30 mouse cellular contexts compared by ENCODE assay signal in the genomic region with DNA sequence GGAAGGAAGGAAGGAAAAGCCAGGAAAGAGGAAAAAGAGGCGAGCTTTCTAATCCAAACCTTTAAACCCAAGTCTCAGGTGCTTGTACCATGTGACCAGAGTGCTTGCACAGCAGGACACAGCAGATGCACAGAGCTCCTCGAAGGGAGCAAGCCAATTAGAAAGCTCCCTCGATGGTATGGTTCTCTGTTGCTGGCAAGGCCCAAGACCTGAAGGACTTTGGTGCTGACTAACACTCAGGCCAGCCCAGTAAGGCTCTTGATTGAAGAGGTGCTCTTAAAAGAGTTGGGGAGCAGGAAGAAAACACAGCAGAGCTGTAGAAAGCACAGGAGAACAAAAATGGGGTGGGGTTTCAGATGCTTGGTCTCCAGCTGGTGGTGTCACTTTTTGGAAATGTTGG. TPM values are rescaled to one million over a fixed set of nuclear protein-coding genes. Genes with fewer than 3 reads are reported as not detected.
"Had no signal": no experiment of that assay in that cellular context is flagged by ENCODE, and none has a peak within 500 bp of the region (broad histone marks: within the 10 kb centered on the region; RNA-seq: fewer than 3 reads in every experiment).

No protein-coding gene starts in this region.

- H3K27ac ChIP-seq: kidney, postnatal 0 days; layer of hippocampus, adult 2 months; limb, embryonic 10.5 days; limb, embryonic 13.5 days; liver, embryonic 13.5 days; lung, embryonic 15.5 days; midbrain, embryonic 10.5 days; midbrain, embryonic 13.5 days; neural tube, embryonic 12.5 days; stomach, postnatal 0 days had no signal

- ATAC-seq: inflammation-experienced regulatory T-cells, adult 6 months; intestine, embryonic 16.5 days; midbrain, embryonic 13.5 days; midbrain, embryonic 16.5 days had no signal

- H3K36me3 ChIP-seq: limb, embryonic 10.5 days; limb, embryonic 13.5 days; liver, embryonic 13.5 days; lung, embryonic 15.5 days; midbrain, embryonic 10.5 days; midbrain, embryonic 13.5 days; neural tube, embryonic 12.5 days had no signal

- H3K9ac ChIP-seq: limb, embryonic 13.5 days; liver, embryonic 13.5 days; lung, embryonic 15.5 days; midbrain, embryonic 13.5 days; neural tube, embryonic 12.5 days had no signal

- H3K4me2 ChIP-seq: limb, embryonic 13.5 days; liver, embryonic 13.5 days; lung, embryonic 15.5 days; midbrain, embryonic 13.5 days; neural tube, embryonic 12.5 days had no signal

- H3K27me3 ChIP-seq: limb, embryonic 13.5 days; liver, embryonic 13.5 days; lung, embryonic 15.5 days; neural tube, embryonic 12.5 days had no signal

- DNase-seq: kidney, adult 18-20 months; kidney, postnatal 25 days; layer of hippocampus, adult 9-11 months; liver; liver, embryonic 13.5 days; retina, postnatal 1 day; thymus, adult 2 months; thymus, postnatal 14 days; thymus, postnatal 4 days had no signal

- H3K9me3 ChIP-seq: limb, embryonic 10.5 days; liver, embryonic 13.5 days; lung, embryonic 15.5 days; midbrain, embryonic 13.5 days; neural tube, embryonic 12.5 days had no signal

- H3K4me1 ChIP-seq: lung, embryonic 15.5 days; megakaryocyte, embryonic 14.5 days; midbrain, embryonic 10.5 days; midbrain, embryonic 13.5 days; neural tube, embryonic 12.5 days had no signal

- H3K4me3 ChIP-seq: layer of hippocampus, adult 2 months; limb, embryonic 10.5 days; limb, embryonic 13.5 days; liver, embryonic 13.5 days; lung, embryonic 15.5 days; megakaryocyte, embryonic 14.5 days; midbrain, embryonic 10.5 days; midbrain, embryonic 13.5 days; neural tube, embryonic 12.5 days had no signal

RNA-seq across cellular contexts. Expression of gene Fgf8, which starts 34.0 kb away (rescaled TPM):
- total RNA-seq: layer of hippocampus, adult 2 months; layer of hippocampus, postnatal 25 days; left cerebral cortex, adult 18-20 months; left cerebral cortex, postnatal 25 days; neutrophil, adult 5-6 weeks had no signal
- polyA plus RNA-seq: inflammation-experienced regulatory T-cells, adult 6 months; large intestine, adult 2 months; liver, embryonic 13.5 days; liver, embryonic 16.5 days; lung, embryonic 15.5 days; neural tube, embryonic 12.5 days; small intestine, adult 2 months; stomach, embryonic 14.5 days; stomach, postnatal 0 days had no signal
